Mouse (Mus musculus) mouse embryonic stem cell (cell line): ENCODE measurements at regions not wholly inside any gene's neighbourhood (a gene's known extent, or its start where the extent isn't known, plus 50 kb on each side); places are given as distances from the start of the nearest gene placed in this dataset.
"Not testable (repeated sequence)": the region's sequence is repeated elsewhere in the genome, so short reads cannot be mapped to it uniquely, and the experiment has no call there.

Experiments used
- in situ Hi-C, 2 experiments: fragments of 300-500 bp; cut with MboI; formaldehyde crosslinking; loops; 1 replicate in 1 of 2; 3 replicates in 1 of 2; pipeline ENCODE4 v1.14.3; 2019 to 2020; ENCODE audit warnings: low sequenced_read_pairs in 2 of 2, low pct_unique_long_range_greater_than_20kb in 1 of 2, mixed read lengths in 1 of 2; ENCODE audit not compliant: unreplicated experiment in 1 of 2

- in situ Hi-C loops = no loop called here
Observed at GRCm38 (mm10) chr1:157740725-157741665, 234.5 kb downstream of the Sec16b start.

GRCm38 (mm10) chr1:157745611-157746010 is 239.1 kb downstream of the Sec16b start:
- in situ Hi-C loops = no loop called here

- in situ Hi-C loops = no loop called here
Observed at GRCm38 (mm10) chr1:157755015-157755649, 248.6 kb downstream of the Sec16b start.

- in situ Hi-C loops = no loop called here
Observed at GRCm38 (mm10) chr1:157756977-157757376, 250.4 kb downstream of the Sec16b start.

- in situ Hi-C loops = no loop called here
Observed at GRCm38 (mm10) chr1:157758337-157758736, 251.8 kb downstream of the Sec16b start.

GRCm38 (mm10) chr1:157768201-157768600 is 261.7 kb downstream of the Sec16b start:
- in situ Hi-C loops = no loop called here

- in situ Hi-C loops = no loop called here
Observed at GRCm38 (mm10) chr1:157797711-157798110, 291.2 kb downstream of the Sec16b start.

GRCm38 (mm10) chr1:157798561-157799553 is 292.3 kb downstream of the Sec16b start:
- in situ Hi-C loops = no loop called here

GRCm38 (mm10) chr1:157801151-157801550 is 294.6 kb downstream of the Sec16b start:
- in situ Hi-C loops = no loop called here

GRCm38 (mm10) chr1:157804229-157804628 is 297.7 kb downstream of the Sec16b start:
- in situ Hi-C loops = no loop called here

- in situ Hi-C loops = no loop called here
Observed at GRCm38 (mm10) chr1:157806296-157806695, 299.8 kb downstream of the Sec16b start.

- in situ Hi-C loops = no loop called here
Observed at GRCm38 (mm10) chr1:157809674-157810471, 303.3 kb downstream of the Sec16b start.

GRCm38 (mm10) chr1:157810657-157811056 is 304.1 kb downstream of the Sec16b start:
- in situ Hi-C loops = no loop called here

- in situ Hi-C loops = no loop called here
Observed at GRCm38 (mm10) chr1:157827966-157828365, 321.4 kb downstream of the Sec16b start.

GRCm38 (mm10) chr1:157831511-157831910 is 325.0 kb downstream of the Sec16b start:
- in situ Hi-C loops = no loop called here

- in situ Hi-C loops = no loop called here
Observed at GRCm38 (mm10) chr1:157872775-157873174, 366.2 kb downstream of the Sec16b start.

GRCm38 (mm10) chr1:157875006-157875405 is 368.5 kb downstream of the Sec16b start:
- in situ Hi-C loops = no loop called here

GRCm38 (mm10) chr1:157877117-157877516 is 370.6 kb downstream of the Sec16b start:
- in situ Hi-C loops = not testable (repeated sequence)
